Mouse (Mus musculus) left cerebral cortex, postnatal 25 days (tissue): ENCODE results near the gene As3mt. TPM values are rescaled to one million over a fixed set of nuclear protein-coding genes. Genes with fewer than 3 reads are reported as not detected.

Experiments
- DNase-seq, 2 experiments: peaks; one replicate each; pipeline ENCODE4 v3.0.0; 2022; ENCODE audit warnings: low spot score in 2 of 2, mixed read lengths in 1 of 2
- intact Hi-C: fragments of 180-260 bp; cut with DNase I; formaldehyde crosslinking; loops from one replicate; pipeline ENCODE4 v1.15.1; 2025
- total RNA-seq, 2 experiments: library from RNA; stranded (reverse); gene quantifications; 2 replicates each; pipeline ENCODE4 v1.2.3; 2021

The As3mt gene
- 10 to 100 TPM; 22.0 to 24.4 TPM for total RNA-seq

DNA sequence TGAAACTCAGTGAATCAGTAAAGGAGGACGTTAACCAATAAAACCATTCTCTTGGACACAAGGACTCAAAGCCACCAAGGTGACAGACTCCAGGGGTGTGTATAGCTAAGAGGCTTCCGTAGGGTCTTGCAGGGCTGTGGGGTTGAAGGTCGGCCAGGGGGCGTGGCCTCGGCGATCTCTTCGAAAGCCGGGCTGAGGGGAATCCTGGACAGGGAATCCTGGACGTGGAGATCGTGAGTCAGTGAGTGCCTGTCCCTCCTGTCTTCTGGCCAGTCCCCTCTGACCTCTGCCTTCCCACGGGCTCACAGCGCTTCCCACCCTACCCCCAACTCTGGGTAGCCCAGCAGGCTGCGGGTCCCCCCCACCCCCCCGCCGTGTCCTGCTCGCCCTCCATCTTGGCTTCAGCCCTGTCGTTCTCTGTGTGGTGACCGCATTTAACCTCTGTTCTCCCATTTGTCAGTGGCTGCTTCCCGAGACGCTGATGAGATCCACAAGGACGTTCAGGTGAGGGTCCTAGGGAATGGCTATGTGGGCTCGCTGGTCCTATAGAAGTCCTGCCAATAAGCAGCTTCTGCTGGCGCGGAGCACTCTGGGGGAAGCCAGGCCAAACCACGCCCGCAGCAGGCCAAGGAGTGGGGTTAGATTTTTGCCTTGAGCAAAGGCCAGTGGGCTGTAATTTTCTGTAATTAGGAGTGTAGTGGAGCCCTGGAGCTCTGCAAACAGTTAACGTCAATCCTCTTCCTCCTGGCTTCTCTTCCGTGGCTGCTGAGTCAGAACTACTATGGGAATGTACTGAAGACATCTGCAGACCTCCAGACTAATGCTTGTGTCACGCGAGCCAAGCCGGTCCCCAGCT lies at the start of gene As3mt:
As3mt (plus strand) TSS at position 163 of the 856 bp plus-strand sequence.
- intact Hi-C loops, result no loop called here
- peak in 1 of 2 experiments; percentile 35 for DNase-seq

DNA sequence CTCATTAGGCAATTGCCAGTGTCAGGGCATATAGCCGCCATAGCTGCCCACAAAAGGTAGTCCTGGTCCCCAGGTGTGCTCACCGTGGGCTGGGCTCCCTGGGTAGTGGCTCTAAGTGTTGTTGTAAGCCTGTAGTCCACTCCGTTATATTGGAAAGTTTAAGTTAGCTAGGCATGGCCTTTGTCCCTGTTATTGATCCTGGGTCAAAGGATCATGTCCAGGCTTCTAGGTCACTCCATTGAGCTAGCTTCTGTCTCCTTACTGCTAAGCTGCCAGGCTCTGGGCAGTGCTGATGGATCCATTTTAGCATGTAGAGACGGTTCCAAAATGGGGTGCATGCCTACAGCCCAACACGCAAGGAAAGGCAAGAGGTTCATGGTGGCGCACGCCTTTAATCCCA lies 48.9 kb upstream of the As3mt start:
- DNase-seq, result no peak

DNA sequence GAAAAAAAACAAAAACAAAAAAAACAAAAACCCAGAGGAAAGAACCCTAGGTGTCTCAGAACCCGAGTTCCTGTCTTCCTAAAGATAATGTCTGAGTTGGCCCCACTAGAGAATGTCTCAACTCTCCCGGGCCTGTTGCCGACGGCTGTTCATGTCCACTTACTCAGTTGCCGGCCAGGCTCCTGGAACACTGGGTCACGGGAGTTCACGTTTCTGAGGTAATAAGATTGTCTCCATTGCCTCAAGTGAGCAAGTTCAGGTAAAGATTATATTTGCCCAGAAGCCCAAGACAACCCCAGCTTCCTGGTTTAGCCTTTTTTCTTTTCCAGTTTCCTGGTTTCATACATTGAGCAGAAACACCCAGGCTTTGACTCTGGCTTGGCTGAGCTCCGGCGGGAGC lies 48.4 kb upstream of the As3mt start:
- DNase-seq, result no peak
- intact Hi-C loops, result no loop called here

More for the DNA sequence above, 48.9 kb upstream of the As3mt start:
- intact Hi-C loops, result no loop called here

DNA sequence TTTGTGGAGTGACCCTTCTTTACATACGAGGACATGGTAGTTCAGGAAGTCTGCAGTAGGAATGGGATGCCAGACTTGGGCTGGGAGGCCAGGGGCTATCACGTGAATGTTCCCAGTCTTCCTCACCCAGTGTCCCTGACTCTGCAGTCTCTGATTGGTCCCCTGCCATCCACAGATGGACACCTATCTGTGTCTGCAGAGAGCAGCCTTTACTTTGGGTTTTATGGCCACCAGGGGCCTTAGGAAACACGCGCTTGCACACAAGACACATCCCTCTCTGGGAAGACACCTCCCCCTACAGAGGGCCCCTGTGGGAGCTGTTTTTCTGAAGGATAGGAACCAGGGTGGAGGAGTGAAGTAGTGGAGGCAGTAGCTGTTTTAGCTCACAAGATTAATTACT lies 45.7 kb upstream of the As3mt start:
- intact Hi-C loops, result no loop called here
- DNase-seq, result no peak

DNA sequence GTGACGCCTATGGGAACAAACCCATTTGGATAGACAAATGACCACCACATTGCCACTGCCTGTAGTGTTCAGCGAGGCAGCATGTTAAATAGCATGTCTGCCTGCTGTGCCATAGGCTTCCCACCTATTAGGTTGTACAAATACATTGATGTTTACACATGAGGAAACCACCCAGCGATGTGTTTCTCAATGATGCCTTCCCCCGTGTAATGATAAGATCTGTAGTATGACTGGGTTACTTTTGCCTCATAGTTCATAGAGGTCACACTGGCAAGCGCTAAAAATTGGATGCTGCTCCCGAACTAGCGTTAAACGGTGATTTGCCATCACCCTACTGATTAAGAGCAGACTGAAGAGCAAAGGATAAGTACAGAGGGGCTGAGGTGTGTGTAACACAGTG lies 45.0 kb upstream of the As3mt start:
- DNase-seq, result no peak
- intact Hi-C loops, result no loop called here

DNA sequence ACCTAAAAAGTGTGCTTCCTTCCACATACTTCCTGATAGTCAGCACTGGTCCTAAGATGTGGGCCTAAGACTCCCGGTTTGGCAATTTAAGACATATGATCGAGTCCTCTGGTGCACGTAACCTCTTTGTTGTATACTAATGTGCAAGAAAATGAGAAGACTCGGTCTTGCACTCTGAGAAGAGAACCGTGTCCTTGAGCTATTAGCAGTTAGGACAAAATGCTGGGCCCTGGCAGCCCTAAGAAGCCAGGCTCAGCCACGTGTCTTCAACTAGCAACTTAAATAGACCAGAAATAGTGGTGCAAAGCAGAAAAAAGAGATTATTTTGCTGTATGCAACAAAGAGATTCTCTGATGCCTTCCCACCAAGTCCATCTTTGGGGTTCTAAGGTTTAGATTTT lies 44.5 kb upstream of the As3mt start:
- no peak for DNase-seq
- intact Hi-C loops, result no loop called here

DNA sequence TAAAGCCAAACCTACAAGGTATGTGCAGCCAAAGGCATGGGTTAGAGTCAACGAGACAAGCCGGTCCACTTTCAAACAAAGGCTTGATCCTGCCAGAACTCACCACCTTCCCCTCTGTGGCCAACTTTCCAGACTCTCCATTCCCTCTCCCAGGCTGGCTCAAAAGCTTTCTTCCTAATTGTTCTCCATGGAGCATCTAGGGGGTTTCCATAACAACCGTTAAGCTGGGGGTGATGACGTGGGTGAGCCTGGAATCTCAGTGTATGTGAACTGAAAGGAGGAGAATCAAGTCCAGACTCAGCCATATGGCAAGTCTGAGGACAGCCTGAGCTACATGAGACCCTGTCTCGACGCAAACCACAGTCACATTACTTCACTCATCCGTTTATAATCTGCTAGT lies 41.8 kb upstream of the As3mt start:
- intact Hi-C loops, result loop anchor here (5.0 kb wide), 1 partner anchor 78 kb away; no protein-coding TSS in a partner anchor
- DNase-seq, result peak in 1 of 2 experiments; percentile 74

DNA sequence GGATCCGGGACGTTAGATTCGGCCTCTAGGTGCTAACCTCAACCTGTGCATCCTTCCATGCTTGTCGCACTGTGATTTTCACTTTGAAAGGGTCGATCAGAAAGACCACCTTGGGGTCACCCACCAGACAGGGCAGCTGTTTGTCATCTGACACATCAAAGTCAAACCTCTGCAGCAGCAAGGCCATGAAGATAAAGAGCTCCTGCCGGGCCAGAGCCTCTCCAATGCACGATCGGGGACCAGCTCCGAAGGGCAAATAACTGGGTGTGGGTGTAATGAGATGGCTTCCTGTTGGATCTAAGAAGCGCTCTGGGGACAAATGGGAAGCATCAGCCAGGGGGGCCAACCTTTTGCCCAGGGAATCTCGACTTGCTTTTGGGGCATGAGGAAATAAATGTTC lies 40.0 kb upstream of the As3mt start:
- intact Hi-C loops, result loop anchor here (5.0 kb wide), 1 partner anchor 80 kb away; no protein-coding TSS in a partner anchor
- no peak for DNase-seq

DNA sequence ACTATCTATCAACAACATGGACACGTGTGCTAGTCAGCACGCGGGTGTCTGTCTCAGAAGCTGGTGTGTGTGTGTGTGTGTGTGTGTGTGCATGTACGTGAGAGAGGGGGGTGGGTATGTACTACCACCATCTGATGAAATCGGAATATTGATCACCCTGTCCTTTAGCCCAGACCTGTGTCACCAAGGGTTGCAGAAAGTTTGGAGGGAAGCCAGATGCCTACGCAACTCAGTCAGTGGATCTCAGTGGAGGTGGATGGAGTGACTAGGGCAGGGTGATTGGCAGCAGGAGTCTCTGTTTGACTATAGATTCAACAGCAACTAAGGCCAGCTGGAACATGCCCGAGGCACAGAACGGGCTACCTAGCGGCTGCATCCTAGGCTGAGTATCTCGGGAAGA lies 39.0 kb upstream of the As3mt start:
- no peak for DNase-seq
- intact Hi-C loops, result loop anchor here (5.0 kb wide), 1 partner anchor 81 kb away; no protein-coding TSS in a partner anchor

DNA sequence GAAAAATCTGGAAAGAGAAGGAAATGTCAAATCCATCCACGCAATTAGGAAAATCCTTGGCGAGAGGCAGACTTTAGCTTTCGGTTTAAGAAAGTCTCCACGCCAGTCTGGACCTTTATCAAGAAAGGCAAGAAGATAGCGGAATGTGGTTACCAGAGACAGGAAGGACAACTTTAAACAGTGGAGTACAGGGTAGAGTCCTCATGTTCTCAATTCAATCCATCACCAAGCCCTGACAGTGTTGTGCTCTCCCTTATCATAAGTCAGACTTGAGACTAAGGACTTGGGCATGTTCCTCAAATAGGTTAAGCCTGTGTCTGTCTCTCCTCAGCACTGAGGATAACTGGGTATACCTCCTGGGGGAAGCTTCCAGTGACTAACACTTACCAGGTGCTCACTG lies 37.5 kb upstream of the As3mt start:
- intact Hi-C loops, result loop anchor here (1.0 to 5.0 kb wide), 3 partner anchors 70 to 199 kb away; no protein-coding TSS in a partner anchor
- DNase-seq, result no peak

DNA sequence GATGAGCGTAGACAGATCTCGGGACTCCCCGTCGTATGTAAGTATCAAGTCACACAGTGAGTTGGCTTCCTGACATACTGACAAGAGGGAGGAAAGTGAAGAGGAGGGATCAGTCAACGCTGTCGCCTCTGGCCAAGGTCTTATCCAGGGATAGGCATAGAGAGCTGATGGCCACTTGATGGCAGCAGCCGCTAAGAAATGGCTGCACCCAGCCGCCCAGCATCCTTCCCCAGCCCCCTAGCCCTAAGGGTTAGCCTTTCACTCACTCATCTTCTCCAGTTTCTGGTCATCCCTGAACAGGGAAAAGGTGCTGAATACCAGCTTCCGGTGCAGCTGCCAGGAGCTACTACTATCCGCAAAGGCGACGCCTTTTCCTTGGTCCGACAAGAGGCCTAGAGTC lies 36.6 kb upstream of the As3mt start:
- intact Hi-C loops, result loop anchor here (1.0 to 2.0 kb wide), 2 partner anchors 70 to 198 kb away; no protein-coding TSS in a partner anchor
- peak; percentile 51 to 55 for DNase-seq

DNA sequence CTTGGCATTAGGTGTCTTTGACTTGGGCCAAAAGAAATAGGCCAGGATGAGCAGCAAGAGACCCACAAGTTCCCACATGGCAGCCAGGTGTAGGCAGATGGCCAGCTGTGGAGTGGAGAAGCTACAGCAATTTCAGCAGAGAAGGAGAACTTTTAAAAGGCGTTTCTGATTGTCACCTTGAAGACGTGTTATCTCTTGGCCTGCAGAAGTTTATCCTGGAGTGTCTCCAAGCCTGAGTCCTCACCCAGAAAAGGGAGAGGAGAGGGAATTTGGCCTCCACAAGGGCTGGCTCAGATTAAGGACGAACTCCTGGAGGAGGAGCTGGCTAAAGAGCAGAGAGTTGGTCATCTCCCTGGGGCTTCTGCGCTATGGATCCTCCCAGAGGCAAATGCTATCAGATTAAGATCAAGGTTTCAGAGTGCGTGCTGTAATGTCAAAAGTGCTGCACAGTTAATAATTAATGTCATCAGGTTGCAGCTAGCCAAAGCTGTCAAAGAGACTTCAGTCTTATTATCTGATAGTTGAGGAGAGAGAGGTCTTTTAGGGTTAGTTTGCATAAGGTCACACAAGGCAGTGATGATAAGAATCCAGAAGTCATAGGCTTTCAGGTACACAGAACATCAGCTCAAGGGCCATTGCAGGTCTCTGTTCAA lies 34.4 kb upstream of the As3mt start, which contains the start of gene Cyp17a1:
Cyp17a1 (minus strand) TSS at position 407 of the 653 bp plus-strand sequence.
- DNase-seq, result no peak
- intact Hi-C loops, result no loop called here

DNA sequence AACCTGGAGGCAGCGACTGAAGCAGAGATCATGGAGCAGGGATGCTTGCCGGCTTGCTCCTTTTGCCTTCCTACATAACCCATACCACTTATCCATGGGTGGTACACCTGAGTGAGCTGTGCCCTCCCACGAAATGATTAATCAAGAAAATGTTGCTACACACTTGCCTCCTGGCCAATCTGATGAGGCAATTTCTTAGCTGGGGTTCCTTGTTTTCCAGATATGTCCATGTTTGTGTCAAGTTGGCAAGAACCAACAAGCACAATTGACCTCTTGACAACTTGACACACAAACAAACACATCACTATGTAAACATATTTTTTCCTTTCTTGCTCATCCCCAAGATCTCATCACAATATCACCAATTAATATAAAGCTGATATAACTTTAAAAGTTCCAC lies 31.6 kb upstream of the As3mt start:
- DNase-seq, result no peak
- intact Hi-C loops, result no loop called here

DNA sequence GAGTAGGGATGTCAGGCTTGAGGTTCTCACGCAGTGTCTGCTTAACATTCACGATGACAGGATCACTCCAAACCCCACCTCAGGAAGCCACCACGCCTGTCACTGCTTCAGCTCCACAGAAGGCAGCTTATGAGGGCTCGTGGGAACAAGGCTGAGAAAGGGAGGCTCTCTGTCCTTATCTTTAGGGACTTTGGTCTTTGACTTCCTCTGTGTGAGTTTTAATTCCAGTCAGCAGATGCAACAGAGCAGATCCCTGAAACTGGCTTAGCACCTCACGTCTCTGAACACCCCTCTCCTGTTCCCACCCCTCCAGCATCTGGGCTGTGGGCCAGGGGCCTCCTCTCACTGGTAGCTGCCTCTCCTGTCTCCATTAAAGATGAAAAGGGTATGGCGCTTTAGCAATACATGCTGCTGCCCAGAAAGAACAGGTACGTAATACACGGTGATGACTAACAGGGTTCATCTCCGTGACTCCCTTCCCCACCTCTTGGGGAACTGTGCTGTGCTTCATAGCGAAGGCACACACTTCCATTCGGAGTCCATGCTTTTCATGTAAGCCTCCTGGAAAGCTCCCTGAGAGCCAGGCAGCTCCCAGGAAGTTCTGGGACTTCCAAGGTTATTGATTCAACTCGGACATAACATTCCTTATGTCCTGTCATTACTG lies 27.4 kb upstream of the As3mt start:
- DNase-seq, result no peak
- intact Hi-C loops, result no loop called here

DNA sequence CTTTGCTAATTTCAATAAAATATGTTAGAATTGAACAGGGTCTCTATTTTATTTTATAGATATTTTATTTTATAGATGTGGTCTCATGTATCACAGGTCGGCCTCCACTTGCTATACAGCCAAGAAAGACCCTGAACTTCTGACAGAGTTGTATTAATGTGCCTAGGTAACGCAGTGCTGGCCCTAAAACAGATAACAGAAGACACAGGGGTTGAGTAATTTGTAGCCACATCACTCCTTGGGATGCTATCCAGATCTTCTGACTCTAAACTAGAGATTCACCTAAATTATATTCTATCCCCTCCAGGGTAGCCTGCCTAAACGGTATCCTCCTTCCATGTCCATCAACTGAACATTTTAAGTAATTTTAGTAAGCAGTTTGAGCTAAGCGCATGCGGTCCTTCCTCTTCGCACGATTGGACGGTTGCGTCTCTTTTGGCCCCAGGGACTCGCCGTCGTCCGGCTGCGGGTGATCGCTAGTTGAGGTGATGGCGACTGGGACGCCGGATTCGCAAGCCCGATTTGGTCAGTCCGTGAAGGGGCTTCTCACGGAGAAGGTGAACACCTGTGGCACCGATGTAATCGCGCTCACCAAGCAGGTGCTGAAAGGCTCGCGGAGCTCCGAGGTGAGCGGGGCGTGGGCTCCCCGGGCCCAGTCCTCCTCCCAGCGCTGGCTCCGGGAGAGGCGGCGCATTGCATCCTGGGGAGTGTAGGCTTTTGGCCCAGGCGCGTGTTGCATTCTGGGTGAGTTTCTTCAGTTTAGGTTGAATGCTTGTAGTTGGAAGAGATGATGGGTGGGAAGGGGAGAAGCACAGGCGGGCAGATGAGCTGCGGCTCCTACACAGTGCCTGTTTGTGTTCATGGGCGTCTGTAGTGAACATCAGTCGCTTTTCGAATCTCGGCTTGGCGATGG lies 17.5 kb upstream of the As3mt start, which contains the start of gene Borcs7:
Borcs7 (plus strand) TSS at position 447 of the 913 bp plus-strand sequence.
- DNase-seq, result peak; percentile 94 to 96
- intact Hi-C loops, result no loop called here

DNA sequence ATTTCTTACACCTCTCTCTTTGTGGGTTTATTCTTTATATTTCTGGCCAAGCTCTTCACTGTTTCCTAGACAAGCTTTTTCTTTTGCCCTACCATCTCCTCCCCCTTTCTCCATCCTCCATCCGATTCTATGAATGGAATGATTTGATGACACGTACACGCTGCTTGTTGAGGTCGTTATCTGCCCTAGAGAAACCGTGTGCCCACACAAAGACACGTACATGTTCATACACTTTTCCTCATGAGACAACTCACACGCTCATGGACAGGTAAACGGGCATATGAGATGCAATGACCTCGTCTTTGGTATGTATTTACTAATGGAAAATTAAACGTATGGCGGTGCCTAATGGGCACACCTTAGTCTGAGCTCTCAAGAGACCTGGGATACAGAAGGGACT lies 16.9 kb upstream of the As3mt start:
- DNase-seq, result no peak

DNA sequence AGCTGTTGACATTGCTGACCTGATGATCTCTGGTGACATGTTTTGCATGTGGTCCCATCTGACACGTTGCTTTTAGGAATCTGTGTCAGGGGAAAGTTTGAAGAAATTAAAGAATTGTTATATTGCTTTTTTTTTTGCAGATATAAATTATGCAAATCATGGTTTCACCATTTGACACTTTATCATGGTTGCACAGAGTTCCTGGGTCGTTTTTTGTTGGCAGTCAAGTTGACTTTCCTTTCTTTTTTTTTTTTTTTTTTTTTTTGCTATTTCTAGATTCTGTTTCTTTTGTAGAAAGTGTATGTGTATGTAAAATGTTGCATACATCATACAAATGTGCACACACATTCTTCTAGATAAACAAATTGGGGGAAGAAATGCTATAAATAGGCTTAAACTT lies 16.2 kb upstream of the As3mt start:
- no peak for DNase-seq
- intact Hi-C loops, result no loop called here

More for the DNA sequence above, 16.9 kb upstream of the As3mt start:
- intact Hi-C loops, result no loop called here

DNA sequence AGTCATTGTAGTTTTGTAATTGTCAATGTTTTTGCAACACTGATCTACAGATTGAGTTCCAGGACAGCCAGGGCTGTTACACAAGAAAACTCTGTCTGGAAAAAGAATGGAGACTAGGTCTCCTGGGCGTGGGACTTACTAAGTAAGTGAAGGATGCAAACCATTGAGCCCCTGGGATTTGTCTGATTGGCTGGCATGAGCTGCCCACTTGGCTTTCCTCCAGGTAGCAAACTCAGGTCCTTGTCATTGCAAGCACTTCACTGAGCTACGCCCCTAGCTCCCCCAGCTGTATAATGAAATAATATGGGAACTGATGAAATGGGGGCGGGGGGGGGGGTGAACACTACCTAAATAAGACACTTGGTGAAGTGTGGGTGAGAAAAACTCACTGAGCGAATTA lies 14.1 kb upstream of the As3mt start:
- intact Hi-C loops, result no loop called here
- DNase-seq, result peak in 1 of 2 experiments; percentile 8

DNA sequence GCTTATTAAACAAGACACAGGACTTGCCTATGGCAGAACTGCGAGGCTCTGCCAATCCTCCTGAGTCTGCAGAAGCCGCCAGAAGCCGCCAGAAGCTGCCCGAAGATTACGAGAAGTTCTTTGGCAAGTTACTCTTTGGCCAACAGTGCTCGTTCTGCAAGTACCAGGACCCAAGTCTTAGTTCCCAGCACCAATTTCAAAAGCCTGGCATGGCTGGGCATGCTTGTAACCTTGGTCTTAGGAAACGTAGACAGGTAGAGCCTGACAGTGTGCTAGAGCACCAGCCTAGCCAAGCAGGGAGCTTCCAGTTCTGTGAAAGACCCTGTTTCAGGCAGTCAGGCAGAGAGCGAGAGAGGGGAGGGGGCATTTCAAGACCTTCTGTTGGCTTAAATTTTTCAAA lies 10.8 kb upstream of the As3mt start:
- no peak for DNase-seq
- intact Hi-C loops, result no loop called here
